Mouse (Mus musculus) E14TG2a.4 (cell line): Measurements from ENCODE around the gene Dppa5a.
A peak's percentile ranks its signal among the peaks of the same experiment; 100 is the strongest.
"Not testable (repeated sequence)": the region's sequence is repeated elsewhere in the genome, so short reads cannot be mapped to it uniquely, and the experiment has no call there.

ENCODE experiments used
- CTCF ChIP-seq: conservative IDR thresholded peaks from 2 replicates; pipeline ENCODE4 v1.5.1; 2014; ENCODE audit warnings: low read length
- NANOG ChIP-seq: IDR thresholded peaks from 2 replicates; pipeline ENCODE4 v1.6.1; 2014; ENCODE audit warnings: borderline replicate concordance, low read length, mixed read lengths
- POU5F1 ChIP-seq: IDR thresholded peaks from 2 replicates; pipeline ENCODE4 v1.6.1; 2014; ENCODE audit warnings: low read length, borderline replicate concordance

DNA sequence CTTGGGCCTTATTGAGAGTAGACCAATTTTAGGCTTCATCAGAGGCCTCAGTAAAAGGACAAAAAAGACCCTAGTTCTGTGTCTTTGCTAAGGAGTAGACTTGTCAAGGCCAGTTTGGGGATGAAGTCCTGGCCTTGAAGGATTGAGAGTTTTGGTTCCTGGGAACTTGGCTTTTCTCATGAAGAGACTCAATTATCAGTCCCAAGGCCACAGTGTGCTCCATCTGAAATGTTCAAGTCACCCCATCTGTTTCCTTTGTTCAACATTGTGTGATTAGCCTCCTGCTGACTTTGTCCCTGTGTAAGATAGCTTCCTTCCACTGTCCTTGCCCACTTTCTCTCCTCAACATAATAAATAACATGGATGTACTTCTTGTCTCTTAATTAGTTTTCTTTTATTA is 18.0 kb downstream of the Dppa5a start:
- not testable (repeated sequence) for TF ChIP-seq CTCF, POU5F1
- TF ChIP-seq NANOG = peak; percentile 58; the same call in 1 of the 2 replicates
